Mouse (Mus musculus) left cerebral cortex, postnatal 14 days (tissue): ENCODE measurements around the gene Nufip2. TPM values are rescaled to one million over a fixed set of nuclear protein-coding genes. Genes with fewer than 3 reads are reported as not detected.

Source experiments
- DNase-seq, 2 experiments: peaks; one replicate each; pipeline ENCODE4 v3.0.0; 2021 to 2022; ENCODE audit warnings: low spot score in 2 of 2, mixed read lengths in 1 of 2
- intact Hi-C: fragments of 180-260 bp; cut with DNase I; formaldehyde crosslinking; loops from one replicate; pipeline ENCODE4 v1.15.1; 2025
- total RNA-seq, 2 experiments: library from RNA; stranded (reverse); gene quantifications; 2 replicates each; pipeline ENCODE4 v1.2.3; 2021

The Nufip2 gene
- total RNA-seq, 2 experiments from 2014 or later: 73.9 to 81.2 TPM

GRCm38 (mm10) chr11:77763673-77764340 is 77.9 kb downstream of the Nufip2 start:
- DNase-seq: peak; percentile 30 to 32
- intact Hi-C loops: loop anchor here (1.0 kb wide), 1 partner anchor 29 kb away; no protein-coding TSS in a partner anchor

DNA sequence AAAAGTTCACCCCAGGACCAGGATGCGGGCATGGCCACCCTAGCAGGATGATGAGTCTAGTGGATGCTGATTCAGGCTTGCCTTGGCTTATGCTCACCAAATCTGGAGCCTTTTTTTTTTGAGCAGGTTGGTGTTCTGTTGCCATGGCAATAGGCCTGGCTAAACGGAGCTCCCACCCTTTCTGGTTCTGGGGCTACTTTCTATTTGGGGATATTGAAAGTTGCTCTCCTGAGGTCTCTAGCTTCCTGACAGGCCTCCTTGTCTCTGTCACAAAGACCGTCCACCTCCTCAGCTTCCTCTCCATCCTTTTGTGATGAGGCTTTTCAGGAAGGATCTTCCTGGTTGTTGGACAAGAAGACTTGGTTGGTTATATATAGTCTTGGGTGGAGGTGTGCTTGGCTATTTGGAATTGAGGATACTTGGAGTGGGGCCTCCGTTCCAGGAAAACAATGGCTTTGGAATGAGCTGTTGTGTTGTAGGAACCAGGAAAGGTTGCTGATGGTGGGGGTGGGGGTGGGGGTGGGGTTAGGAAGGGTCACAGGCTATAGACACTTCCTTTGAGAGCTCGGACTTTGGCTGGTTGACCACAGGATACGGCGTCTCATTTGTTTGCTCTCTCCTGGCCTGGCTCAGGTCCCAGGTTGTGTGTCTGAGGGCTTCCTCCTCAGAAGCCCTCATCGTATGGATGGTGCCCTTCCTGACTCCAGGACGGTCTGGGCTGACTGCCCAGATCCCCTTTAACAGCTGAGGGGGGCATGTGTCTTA is 78.9 kb downstream of the Nufip2 start:
- DNase-seq: peak; percentile 54 to 62
- intact Hi-C loops: no loop called here

DNA sequence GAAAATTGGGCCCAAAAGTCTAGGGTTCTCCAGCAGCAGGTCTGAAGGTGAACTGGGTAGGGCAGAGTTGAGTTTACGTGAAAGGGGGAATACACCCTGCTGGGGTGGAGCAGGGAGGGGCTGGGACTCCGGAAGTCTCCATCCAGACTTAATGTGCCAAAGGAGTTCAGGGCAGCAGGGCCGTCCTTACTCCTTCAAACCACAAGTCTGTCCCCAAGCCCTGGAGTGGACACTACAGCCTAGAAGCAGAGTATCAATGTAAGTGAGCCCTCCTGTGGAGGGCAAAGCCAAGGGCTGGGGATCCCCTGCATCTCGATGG is 79.5 kb downstream of the Nufip2 start:
- intact Hi-C loops: no loop called here

DNA sequence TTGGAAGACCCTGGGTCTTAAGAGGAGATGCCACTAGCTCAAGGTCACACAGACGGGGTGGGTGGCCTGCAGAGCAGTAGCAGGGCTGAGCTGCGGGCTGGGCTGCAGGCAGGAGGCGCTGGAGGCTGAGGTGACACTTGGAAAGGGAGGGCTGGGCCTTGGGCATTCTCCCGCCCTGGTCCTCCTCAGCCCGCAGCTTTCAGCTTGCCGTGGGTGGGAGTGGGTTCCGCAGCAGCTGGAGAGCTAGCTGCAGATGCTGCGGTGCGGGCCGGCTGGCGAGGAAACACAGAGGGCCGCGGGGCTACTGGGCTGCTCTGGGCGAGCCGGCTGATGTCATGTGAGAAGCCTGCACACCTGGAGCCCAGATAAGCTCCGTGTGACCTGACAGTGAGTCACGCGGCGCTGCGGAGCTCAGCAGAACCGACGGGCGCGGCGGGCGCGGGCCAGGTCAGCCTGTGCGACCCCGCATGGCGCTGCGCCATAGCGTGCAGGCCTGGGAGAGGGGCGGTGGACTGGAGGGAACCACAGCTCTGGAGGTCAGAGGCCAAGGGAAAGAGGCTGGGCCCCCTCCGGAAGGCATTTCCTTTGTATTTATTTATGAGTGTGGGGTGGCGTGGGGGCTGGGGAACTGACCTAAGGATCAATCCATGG is 80.5 kb downstream of the Nufip2 start:
- peak in 1 of 2 experiments; percentile 23 for DNase-seq
- intact Hi-C loops: no loop called here

More for the DNA sequence above, 79.5 kb downstream of the Nufip2 start:
- no peak for DNase-seq

DNA sequence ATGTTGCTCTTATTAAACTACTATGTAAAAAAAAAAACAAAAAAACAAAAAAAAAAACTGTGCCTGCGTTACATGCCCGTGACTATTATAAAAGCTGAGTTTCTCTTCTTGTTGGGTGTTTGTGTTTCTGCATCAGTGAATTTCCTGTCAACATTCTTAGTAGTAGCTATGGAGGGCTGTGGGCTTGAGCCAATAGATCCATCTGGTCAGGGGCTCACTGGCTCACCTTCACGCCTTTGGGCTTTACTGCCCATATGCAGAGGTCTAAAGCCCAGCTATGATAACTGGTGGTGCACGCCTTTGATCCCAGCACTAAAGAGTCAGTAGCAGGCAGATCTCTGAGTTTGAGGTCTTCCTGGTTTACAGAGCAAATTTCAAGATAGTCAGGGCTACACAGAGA is 83.5 kb downstream of the Nufip2 start:
- DNase-seq: no peak
- intact Hi-C loops: no loop called here

GRCm38 (mm10) chr11:77770346-77770745 is 84.4 kb downstream of the Nufip2 start:
- DNase-seq: no peak
- intact Hi-C loops: no loop called here

- intact Hi-C loops: no loop called here
- no peak for DNase-seq
Measured at GRCm38 (mm10) chr11:77771879-77772713, 86.1 kb downstream of the Nufip2 start.

- intact Hi-C loops: no loop called here
- DNase-seq: no peak
Measured at GRCm38 (mm10) chr11:77775701-77776400, 89.9 kb downstream of the Nufip2 start.

GRCm38 (mm10) chr11:77777436-77777835 is 91.5 kb downstream of the Nufip2 start:
- DNase-seq: no peak
- intact Hi-C loops: no loop called here

DNA sequence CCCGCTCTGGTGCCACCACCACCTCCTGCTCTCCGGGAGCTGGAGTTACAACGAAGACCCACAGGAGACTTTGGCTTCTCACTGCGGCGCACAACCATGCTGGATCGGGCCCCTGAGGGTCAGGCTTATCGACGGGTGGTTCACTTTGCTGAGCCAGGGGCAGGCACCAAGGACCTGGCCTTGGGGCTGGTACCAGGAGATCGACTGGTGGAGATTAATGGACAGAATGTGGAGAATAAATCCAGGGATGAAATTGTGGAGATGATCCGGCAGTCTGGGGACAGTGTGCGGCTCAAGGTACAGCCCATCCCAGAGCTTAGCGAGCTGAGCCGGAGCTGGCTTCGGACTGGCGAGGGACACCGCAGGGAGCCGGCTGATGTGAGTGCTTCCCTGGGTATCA is 92.0 kb downstream of the Nufip2 start:
- intact Hi-C loops: no loop called here
- no peak for DNase-seq

DNA sequence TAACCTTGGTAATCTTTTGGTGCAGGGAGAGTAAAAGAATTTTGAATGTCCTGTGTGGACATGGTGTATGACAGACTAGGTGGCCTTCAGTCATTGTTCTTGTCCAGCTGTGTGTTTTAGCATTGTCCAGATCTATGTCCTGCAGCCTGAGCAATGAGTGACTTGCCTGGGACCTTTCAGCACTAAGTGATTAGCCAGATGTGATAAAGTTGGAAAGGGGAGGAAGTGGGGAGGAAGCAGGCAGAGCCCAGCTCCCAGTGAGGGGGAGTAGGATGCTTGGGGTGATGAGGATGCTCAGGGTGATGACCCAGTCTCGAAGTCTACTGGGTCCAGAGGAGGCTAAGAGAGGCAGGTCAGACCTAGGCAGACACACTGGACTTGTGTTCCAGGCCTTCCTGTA is 93.3 kb downstream of the Nufip2 start:
- no peak for DNase-seq
- intact Hi-C loops: no loop called here

GRCm38 (mm10) chr11:77781088-77781487 is 95.1 kb downstream of the Nufip2 start:
- no peak for DNase-seq
- intact Hi-C loops: no loop called here

- DNase-seq: no peak
Measured at GRCm38 (mm10) chr11:77782104-77782815, 96.3 kb downstream of the Nufip2 start.

DNA sequence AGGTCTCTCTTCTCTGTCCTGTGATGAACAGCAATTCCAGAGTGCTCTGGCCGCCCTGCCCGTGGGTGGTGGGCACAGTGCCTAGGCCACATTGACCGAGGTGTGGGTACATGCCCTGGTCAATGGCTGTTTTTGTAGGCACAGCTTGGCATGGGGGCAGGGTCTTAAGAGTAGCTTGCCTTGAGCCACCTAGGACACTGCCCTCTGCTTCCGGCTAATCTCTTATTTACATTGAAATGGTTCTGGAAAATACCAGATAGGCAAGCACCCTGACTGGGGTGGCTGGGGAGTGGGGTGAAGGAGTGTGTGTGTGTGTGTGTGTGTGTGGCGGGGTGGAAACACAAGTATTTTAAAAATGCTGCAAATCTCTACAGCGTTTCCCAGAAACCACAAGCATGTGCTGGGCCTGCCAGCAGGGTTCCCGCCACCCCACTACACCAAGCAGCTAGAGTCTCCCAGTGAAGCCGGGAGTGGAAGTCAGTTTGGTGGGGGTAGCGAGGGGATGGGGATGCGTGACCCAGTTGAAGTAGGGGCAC is 97.3 kb downstream of the Nufip2 start:
- DNase-seq: no peak
- intact Hi-C loops: no loop called here

More at GRCm38 (mm10) chr11:77782104-77782815, 96.3 kb downstream of the Nufip2 start:
- intact Hi-C loops: no loop called here

DNA sequence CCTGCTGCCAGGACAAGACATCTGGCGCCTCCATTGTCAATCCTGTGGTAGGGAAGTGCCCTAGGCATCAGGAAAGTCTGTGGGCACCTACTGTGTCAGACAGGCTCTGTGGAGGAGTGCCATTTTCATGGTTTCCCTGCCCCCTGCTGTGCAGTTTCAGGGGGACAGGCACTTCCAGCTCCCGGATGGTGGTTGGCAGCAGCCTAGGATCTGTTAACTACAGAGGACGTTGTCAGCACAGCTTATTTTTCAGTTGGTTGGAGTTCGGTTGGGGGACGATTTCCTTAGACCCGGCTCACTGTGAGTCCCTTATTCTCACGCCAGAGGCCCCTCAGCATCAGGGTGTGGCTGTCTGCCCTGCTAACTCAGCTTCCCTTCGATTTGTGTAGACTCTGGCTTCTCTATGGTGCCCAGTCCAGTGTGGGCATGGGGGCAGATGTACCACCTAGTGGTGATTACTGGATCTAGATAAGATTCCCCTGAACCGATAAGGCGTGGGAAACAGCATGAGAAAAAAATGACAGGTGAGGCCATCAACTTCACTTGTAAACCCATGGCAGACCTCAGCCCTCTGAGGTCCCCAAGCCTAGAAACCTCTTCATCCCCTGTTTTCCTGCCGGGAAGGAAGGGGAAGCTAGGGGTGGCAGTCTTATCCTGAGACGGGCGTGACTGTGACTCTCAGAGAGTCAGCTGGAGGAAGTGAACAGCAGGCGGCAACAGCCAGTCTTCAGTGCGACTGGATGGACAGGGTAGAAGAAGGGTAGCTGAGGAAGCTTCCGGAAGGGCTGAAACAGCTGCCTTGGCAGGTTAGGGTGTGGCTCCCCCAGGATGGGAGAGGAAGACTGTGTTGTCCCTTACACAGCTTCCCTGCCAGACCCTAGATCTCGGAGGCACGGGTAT is 98.0 kb downstream of the Nufip2 start:
- peak in 1 of 2 experiments; percentile 65 for DNase-seq
- intact Hi-C loops: no loop called here

DNA sequence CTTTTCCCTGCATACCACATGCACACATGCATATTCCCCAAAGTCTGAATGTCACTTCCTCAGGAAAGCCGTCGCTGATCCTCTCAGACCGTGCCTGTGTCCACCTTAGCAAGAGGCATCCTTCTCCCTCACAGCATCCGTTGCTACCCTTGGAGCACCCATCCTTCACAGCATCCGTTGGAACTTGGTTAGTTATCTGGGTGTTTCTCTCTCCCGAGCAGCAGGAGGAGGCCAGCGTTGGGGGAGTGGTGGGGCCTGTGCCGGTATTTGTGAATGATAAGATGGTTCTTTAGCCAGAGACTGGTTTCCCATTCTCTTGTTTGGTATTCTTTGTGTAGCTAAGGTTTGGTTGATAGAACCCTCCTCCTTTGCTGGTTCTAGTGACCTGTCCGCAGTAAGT is 98.9 kb downstream of the Nufip2 start:
- intact Hi-C loops: no loop called here
- DNase-seq: no peak

DNA sequence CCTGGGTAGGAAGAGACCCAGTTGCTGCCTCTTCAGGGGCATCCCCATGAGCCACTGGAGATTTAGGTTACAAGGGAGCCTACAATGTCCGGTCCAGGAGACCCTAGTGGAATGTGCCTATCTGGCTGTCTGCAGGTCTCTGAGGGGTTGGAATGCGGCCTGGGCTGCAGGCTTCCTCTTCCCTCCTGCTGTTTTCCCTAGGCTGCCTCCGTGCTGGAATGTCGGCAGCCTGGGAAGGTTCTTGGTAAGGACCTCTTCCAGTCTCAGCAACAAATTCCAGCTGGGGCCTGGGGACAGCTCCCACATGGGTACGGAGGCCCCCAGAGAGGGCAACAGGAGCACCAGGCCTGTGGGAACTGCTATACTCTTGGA is 99.4 kb downstream of the Nufip2 start:
- intact Hi-C loops: no loop called here

More for the DNA sequence above, 99.4 kb downstream of the Nufip2 start:
- DNase-seq: no peak
